Mouse (Mus musculus) layer of hippocampus, adult 2 months (tissue): ENCODE data around the gene Castor2. TPM values are rescaled to one million over a fixed set of nuclear protein-coding genes. Genes with fewer than 3 reads are reported as not detected.

Experiments used
- DNase-seq, 2 experiments: peaks; one replicate each; pipeline ENCODE4 v3.0.0; 2022; ENCODE audit warnings: low spot score in 2 of 2
- H3K27ac ChIP-seq: fragments of 200-600 bp; 2 replicates; pipeline ENCODE4 v1.8.1; 2022
- H3K4me3 ChIP-seq: fragments of 200-600 bp; 2 replicates; pipeline ENCODE4 v1.8.1; 2022; ENCODE audit warnings: mild to moderate bottlenecking
- CTCF ChIP-seq: fragments of 200-600 bp; conservative IDR thresholded peaks from 2 replicates; pipeline ENCODE4 v1.8.1; 2022; ENCODE audit warnings: antibody characterized with exemption, mild to moderate bottlenecking, moderate library complexity
- total RNA-seq, 2 experiments: library from RNA; stranded (reverse); gene quantifications; 2 replicates each; pipeline ENCODE4 v1.2.3; 2021

The Castor2 gene
- total RNA-seq, 2 experiments from 2014 or later = 67.5 to 69.4 TPM

GRCm38 (mm10) chr5:134118798-134119407 is 19.4 kb downstream of the Castor2 start:
- Histone ChIP-seq H3K27ac (no peak overlapping the region), H3K4me3 (no peak overlapping the region)
- no peak for DNase-seq
- no peak for TF ChIP-seq CTCF

- H3K4me3 ChIP-seq = no peak overlapping the region
- TF ChIP-seq CTCF = no peak
- no peak for DNase-seq
- no peak overlapping the region for H3K27ac ChIP-seq
Measured at GRCm38 (mm10) chr5:134119481-134120120, 20.1 kb downstream of the Castor2 start.

- H3K27ac ChIP-seq = no peak overlapping the region
- no peak overlapping the region for H3K4me3 ChIP-seq
- DNase-seq = no peak
- TF ChIP-seq CTCF = no peak
Measured at GRCm38 (mm10) chr5:134120135-134120534, 20.6 kb downstream of the Castor2 start.

GRCm38 (mm10) chr5:134121138-134121892 is 21.8 kb downstream of the Castor2 start:
- no peak for DNase-seq
- no peak overlapping the region for H3K4me3 ChIP-seq
- no peak overlapping the region for H3K27ac ChIP-seq
- no peak for TF ChIP-seq CTCF

GRCm38 (mm10) chr5:134121893-134122259 is 22.4 kb downstream of the Castor2 start:
- H3K4me3 ChIP-seq = no peak overlapping the region
- no peak for TF ChIP-seq CTCF
- H3K27ac ChIP-seq = no peak overlapping the region
- DNase-seq = no peak

GRCm38 (mm10) chr5:134123846-134124245 is 24.3 kb downstream of the Castor2 start:
- Histone ChIP-seq H3K27ac (no peak overlapping the region), H3K4me3 (no peak overlapping the region)
- TF ChIP-seq CTCF = no peak
- DNase-seq = no peak

- H3K4me3 ChIP-seq = no peak overlapping the region
- no peak for DNase-seq
- H3K27ac ChIP-seq = no peak overlapping the region
- no peak for TF ChIP-seq CTCF
Measured at GRCm38 (mm10) chr5:134126232-134126631, 26.7 kb downstream of the Castor2 start.

GRCm38 (mm10) chr5:134131586-134131985 is 32.1 kb downstream of the Castor2 start:
- no peak for TF ChIP-seq CTCF
- Histone ChIP-seq H3K4me3 (no peak overlapping the region), H3K27ac (no peak overlapping the region)
- DNase-seq = no peak

GRCm38 (mm10) chr5:134136022-134136421 is 36.5 kb downstream of the Castor2 start:
- Histone ChIP-seq H3K4me3 (no peak overlapping the region), H3K27ac (no peak overlapping the region)
- DNase-seq = no peak
- no peak for TF ChIP-seq CTCF

GRCm38 (mm10) chr5:134137933-134138332 is 38.4 kb downstream of the Castor2 start:
- no peak for TF ChIP-seq CTCF
- Histone ChIP-seq H3K27ac (no peak overlapping the region), H3K4me3 (no peak overlapping the region)
- no peak for DNase-seq

- no peak for DNase-seq
- TF ChIP-seq CTCF = peak; percentile 54
- Histone ChIP-seq H3K27ac (no peak overlapping the region), H3K4me3 (no peak overlapping the region)
Measured at GRCm38 (mm10) chr5:134139429-134139828, 39.9 kb downstream of the Castor2 start.

- DNase-seq = no peak
- no peak for TF ChIP-seq CTCF
- H3K27ac ChIP-seq = no peak overlapping the region
Measured at GRCm38 (mm10) chr5:134141236-134141635, 41.7 kb downstream of the Castor2 start.

GRCm38 (mm10) chr5:134142381-134142780 is 42.9 kb downstream of the Castor2 start:
- TF ChIP-seq CTCF = no peak
- no peak for DNase-seq
- H3K4me3 ChIP-seq = no peak overlapping the region
- no peak overlapping the region for H3K27ac ChIP-seq

More at GRCm38 (mm10) chr5:134141236-134141635, 41.7 kb downstream of the Castor2 start:
- H3K4me3 ChIP-seq = no peak overlapping the region
